12 mouse cellular contexts compared by ENCODE assay signal in genomic region chr16:59111781-59112180, GRCm38 (mm10).
"Had no signal": no experiment of that assay in that cellular context is flagged by ENCODE, and none has a peak within 500 bp of the region (broad histone marks: within the 10 kb centered on the region; RNA-seq: fewer than 3 reads in every experiment).

TSS of gene Olfr193 (minus strand) at chr16:59111881.

- DNase-seq: retina, postnatal 1 day; right cerebral cortex, adult 18-20 months; right cerebral cortex, postnatal 14 days; right cerebral cortex, postnatal 25 days; right cerebral cortex, postnatal 4 days; spleen, adult 18-20 months; thymus, adult 18-20 months; thymus, adult 2 months; thymus, postnatal 14 days; thymus, postnatal 25 days; thymus, postnatal 36 days; thymus, postnatal 4 days had no signal
